Mouse (Mus musculus) thymus, adult 18-20 months (tissue): ENCODE data around the gene Parp9.

Source experiments
- DNase-seq, 2 experiments: peaks; one replicate each; pipeline ENCODE4 v3.0.0; 2022; ENCODE audit warnings: mixed read lengths in 2 of 2

The Parp9 gene

DNA sequence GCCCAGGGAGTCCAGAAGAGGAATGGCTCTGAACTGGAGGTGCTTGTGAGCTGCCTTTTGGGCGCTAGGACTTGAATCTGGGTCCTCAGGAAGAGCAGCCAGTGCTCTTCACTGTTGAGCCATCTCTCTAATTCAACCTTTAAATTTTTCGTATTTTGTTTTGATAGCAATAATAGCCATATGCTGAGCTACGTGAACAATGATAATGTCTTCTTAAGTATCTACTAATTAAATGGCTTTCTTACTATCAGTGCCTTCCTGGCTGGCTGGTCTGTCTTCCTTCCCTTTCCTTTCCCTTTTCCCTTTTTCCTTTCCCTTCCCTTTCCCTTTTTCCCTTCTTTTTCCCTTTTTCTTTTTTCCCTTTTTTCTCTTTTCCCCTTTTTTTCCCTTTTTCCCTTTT is 70.1 kb downstream of the Parp9 start:
- DNase-seq, result no peak

DNA sequence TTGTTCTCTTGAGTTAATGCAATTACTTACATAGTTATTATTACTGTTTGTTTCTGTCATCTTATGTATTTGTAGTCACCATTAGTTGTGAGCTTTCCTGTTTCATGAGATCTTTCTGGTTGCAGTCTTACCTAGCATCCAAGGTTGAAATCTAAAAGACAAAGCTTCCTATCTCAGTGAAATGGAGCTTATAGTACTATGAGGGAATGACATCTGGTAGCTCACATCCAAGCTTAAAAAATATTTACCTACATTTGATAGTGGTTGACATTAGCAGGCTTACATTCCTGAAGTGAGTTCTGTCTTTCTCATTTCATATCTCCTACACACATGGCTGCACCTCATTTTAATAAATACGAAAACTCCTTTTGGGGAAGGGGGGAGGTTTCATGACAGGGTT is 78.1 kb downstream of the Parp9 start:
- no peak for DNase-seq
